Comparison of ENCODE assay signal across 10 mouse cellular contexts in the genomic region with DNA sequence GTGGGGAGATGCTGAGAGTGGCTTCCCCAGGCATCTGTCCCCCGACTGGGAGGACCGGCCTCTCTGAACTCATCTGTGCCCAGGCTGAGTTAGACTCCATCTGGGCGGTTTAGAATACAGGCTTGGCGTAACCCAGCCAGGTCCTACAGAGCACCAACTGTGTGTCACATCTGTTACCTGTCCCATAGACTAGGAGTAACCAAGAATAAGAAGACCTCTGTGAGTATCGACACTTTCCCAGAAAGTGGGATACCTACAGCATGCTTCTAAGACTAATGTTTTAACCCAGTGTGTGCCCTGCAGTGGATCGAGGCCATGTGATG.
A peak's percentile ranks its signal among the peaks of the same experiment; 100 is the strongest.
DNase-seq lines count a peak whose midpoint lies in the region; ATAC-seq and TF ChIP-seq lines count a peak whose summit lies in the region.
"Had no signal": no experiment of that assay in that cellular context is flagged by ENCODE, and none has a peak within 500 bp of the region (broad histone marks: within the 10 kb centered on the region; RNA-seq: fewer than 3 reads in every experiment).

No protein-coding gene starts in this region.

- H3K4me1 ChIP-seq in heart, embryonic 11.5 days (ENCODE audit: control insufficient read depth, insufficient read depth, low read length): peaks cover 6% of the 10 kb centered on the region
- H3K4me1 ChIP-seq in ES-E14 (ENCODE audit: control insufficient read depth in 2 of 2, insufficient read depth in 2 of 2, low read length in 2 of 2, poor library complexity in 1 of 2): peaks cover 4 to 21% of the 10 kb centered on the region in 2 experiments; a peak in 2 of 4 replicates
- peaks cover 27% of the 10 kb centered on the region for H3K4me1 ChIP-seq in forebrain, embryonic 15.5 days
- H3K4me1 ChIP-seq in midbrain, embryonic 11.5 days (ENCODE audit: control insufficient read depth, insufficient read depth, low read length): peaks cover 21% of the 10 kb centered on the region
- H3K4me1 ChIP-seq: liver, embryonic 13.5 days had no signal

- H3K36me3 ChIP-seq in heart, embryonic 11.5 days (ENCODE audit: control insufficient read depth, insufficient read depth, low read length): no peaks in the 10 kb centered on the region
- H3K36me3 ChIP-seq in ES-E14 (ENCODE audit: control insufficient read depth, insufficient read depth, low read length, poor library complexity, severe bottlenecking): no peaks in the 10 kb centered on the region
- H3K36me3 ChIP-seq in forebrain, embryonic 15.5 days: no peaks in the 10 kb centered on the region
- H3K36me3 ChIP-seq in midbrain, embryonic 11.5 days (ENCODE audit: control insufficient read depth, insufficient read depth, low read length): no peaks in the 10 kb centered on the region
- H3K36me3 ChIP-seq: liver, embryonic 13.5 days had no signal

- whole genome bisulfite sequencing in heart, embryonic 11.5 days (ENCODE audit: insufficient replicate concordance): 38% methylated on average over 6 of the region's 6 CpGs
- 34% methylated on average over 6 of the region's 6 CpGs for WGBS in forebrain, embryonic 15.5 days
- 37% methylated on average over 6 of the region's 6 CpGs for WGBS in midbrain, embryonic 11.5 days

- ATAC-seq in heart, embryonic 11.5 days (replicated peaks; ENCODE audit: insufficient number of reproducible peaks, low FRiP score, low TSS enrichment): no peak
- ATAC-seq in forebrain, embryonic 15.5 days (replicated peaks): no peak
- ATAC-seq in midbrain, embryonic 11.5 days (ENCODE audit: low FRiP score): no peak

- H3K4me2 ChIP-seq in heart, embryonic 11.5 days: peak overlapping the region; percentile 68
- H3K4me2 ChIP-seq in forebrain, embryonic 15.5 days (replicated peaks): peak overlapping the region; percentile 25
- peak overlapping the region; percentile 43; the same call in 1 of the 2 replicates for H3K4me2 ChIP-seq in midbrain, embryonic 11.5 days
- H3K4me2 ChIP-seq: liver, embryonic 13.5 days had no signal

- no peak for DNase-seq in heart, adult 9 months (ENCODE audit: low spot score in 2 of 2)
- DNase-seq in ES-E14 (ENCODE audit: low read depth, low spot score): no peak
- DNase-seq in midbrain, embryonic 11.5 days (ENCODE audit: low spot score, missing footprints): no peak
- no peak for DNase-seq in testis, postnatal 14 days (ENCODE audit: low spot score)
- no peak for DNase-seq in urinary bladder, postnatal 14 days (ENCODE audit: low spot score)
- DNase-seq in ovary, postnatal 14 days (ENCODE audit: low spot score): no peak
- DNase-seq: gastrocnemius, postnatal 36 days; liver, embryonic 13.5 days had no signal

- H3K4me3 ChIP-seq in heart, embryonic 11.5 days (ENCODE audit: low read depth, low read length): peak overlapping the region; percentile 33
- peak overlapping the region; percentile 39 to 44 for H3K4me3 ChIP-seq in ES-E14 (ENCODE audit: insufficient read depth in 1 of 2, low read depth in 1 of 2, low read length in 2 of 2, poor library complexity in 1 of 2, severe bottlenecking in 1 of 2)
- peak overlapping the region; percentile 2; the same call in 1 of the 2 replicates for H3K4me3 ChIP-seq in forebrain, embryonic 15.5 days
- peak overlapping the region; percentile 11; the same call in 1 of the 2 replicates for H3K4me3 ChIP-seq in midbrain, embryonic 11.5 days (ENCODE audit: low read depth, low read length)
- H3K4me3 ChIP-seq: liver, embryonic 13.5 days had no signal

- H3K27ac ChIP-seq in heart, embryonic 11.5 days (ENCODE audit: low read depth, low read length): no peak overlapping the region
- no peak overlapping the region for H3K27ac ChIP-seq in ES-E14 (ENCODE audit: insufficient read depth, low read depth, low read length, poor library complexity, severe bottlenecking)
- peak overlapping the region; percentile 41; the same call in 1 of the 2 replicates for H3K27ac ChIP-seq in forebrain, embryonic 15.5 days (replicated peaks)
- no peak overlapping the region for H3K27ac ChIP-seq in midbrain, embryonic 11.5 days (ENCODE audit: low read depth, low read length)
- H3K27ac ChIP-seq: liver, embryonic 13.5 days had no signal

- H3K9me3 ChIP-seq in heart, embryonic 11.5 days (replicated peaks; ENCODE audit: control insufficient read depth, low read length): 0 out of 2 replicates have a peak, but pooled peaks cover 2% of the 10 kb centered on the region
- H3K9me3 ChIP-seq in ES-E14 (ENCODE audit: control insufficient read depth, insufficient read depth, low read depth, low read length): no peaks in the 10 kb centered on the region
- no peaks in the 10 kb centered on the region for H3K9me3 ChIP-seq in forebrain, embryonic 15.5 days
- H3K9me3 ChIP-seq in midbrain, embryonic 11.5 days (ENCODE audit: control insufficient read depth, low read length): no peaks in the 10 kb centered on the region
- H3K9me3 ChIP-seq: liver, embryonic 13.5 days had no signal

- peaks cover 49% of the 10 kb centered on the region for H3K27me3 ChIP-seq in heart, embryonic 11.5 days (ENCODE audit: control insufficient read depth, insufficient read depth, low read length)
- peaks cover 4% of the 10 kb centered on the region; the same call in 1 of the 2 replicates for H3K27me3 ChIP-seq in forebrain, embryonic 15.5 days
- peaks cover 24% of the 10 kb centered on the region for H3K27me3 ChIP-seq in midbrain, embryonic 11.5 days (ENCODE audit: control insufficient read depth, insufficient read depth, low read length)

- in situ Hi-C loops in ES-E14 (cut with MboI; ENCODE audit: low sequenced_read_pairs in 2 of 2, unreplicated experiment in 2 of 2): no loop called here

- H3K9ac ChIP-seq in heart, embryonic 11.5 days (ENCODE audit: low read depth, low read length): no peak overlapping the region
- peak overlapping the region; percentile 35 for H3K9ac ChIP-seq in ES-E14 (ENCODE audit: insufficient read depth, low read depth, low read length, poor library complexity, severe bottlenecking)
- no peak overlapping the region for H3K9ac ChIP-seq in forebrain, embryonic 15.5 days (replicated peaks)
- peak overlapping the region; percentile 34 for H3K9ac ChIP-seq in midbrain, embryonic 11.5 days (ENCODE audit: low read length)
- H3K9ac ChIP-seq: liver, embryonic 13.5 days had no signal

TF ChIP-seq in ES-E14, 5 proteins besides CTCF, POLR2A, EP300 and RAD21:
- TF ChIP-seq HCFC1 (IDR thresholded peaks at IDR 0.05; ENCODE audit: borderline replicate concordance, insufficient read depth, low read length) (no peak), ZNF384 (IDR thresholded peaks at IDR 0.05; ENCODE audit: low read depth, low read length) (no peak), CHD2 (IDR thresholded peaks at IDR 0.05; ENCODE audit: low read depth, low read length) (no peak), ZC3H11A (IDR thresholded peaks at IDR 0.05; ENCODE audit: borderline replicate concordance, low read depth, low read length) (no peak), MAFK (IDR thresholded peaks at IDR 0.05; ENCODE audit: insufficient read depth, low read depth, low read length) (no peak)

Comparison
In these comparisons a context has a peak if more than half of its experiments do, and no peak if none do; other contexts are left out.
1. H3K9ac ChIP-seq: peak in ES-E14 (single experiment) and midbrain, embryonic 11.5 days (single experiment); none in heart, embryonic 11.5 days (single experiment) and forebrain, embryonic 15.5 days (single experiment).
2. Peak in every context shown above with its lines, with median percentiles within 50 percentile points of each other: H3K4me2 ChIP-seq and H3K4me3 ChIP-seq.